Mouse (Mus musculus) retina, embryonic 14.5 days (tissue): ENCODE measurements around the gene Ccdc38.

ENCODE experiments used
- DNase-seq: peaks from one replicate; pipeline ENCODE4 v3.0.0-alpha.2; 2015; ENCODE audit warnings: low spot score

Ccdc38 gene

DNA sequence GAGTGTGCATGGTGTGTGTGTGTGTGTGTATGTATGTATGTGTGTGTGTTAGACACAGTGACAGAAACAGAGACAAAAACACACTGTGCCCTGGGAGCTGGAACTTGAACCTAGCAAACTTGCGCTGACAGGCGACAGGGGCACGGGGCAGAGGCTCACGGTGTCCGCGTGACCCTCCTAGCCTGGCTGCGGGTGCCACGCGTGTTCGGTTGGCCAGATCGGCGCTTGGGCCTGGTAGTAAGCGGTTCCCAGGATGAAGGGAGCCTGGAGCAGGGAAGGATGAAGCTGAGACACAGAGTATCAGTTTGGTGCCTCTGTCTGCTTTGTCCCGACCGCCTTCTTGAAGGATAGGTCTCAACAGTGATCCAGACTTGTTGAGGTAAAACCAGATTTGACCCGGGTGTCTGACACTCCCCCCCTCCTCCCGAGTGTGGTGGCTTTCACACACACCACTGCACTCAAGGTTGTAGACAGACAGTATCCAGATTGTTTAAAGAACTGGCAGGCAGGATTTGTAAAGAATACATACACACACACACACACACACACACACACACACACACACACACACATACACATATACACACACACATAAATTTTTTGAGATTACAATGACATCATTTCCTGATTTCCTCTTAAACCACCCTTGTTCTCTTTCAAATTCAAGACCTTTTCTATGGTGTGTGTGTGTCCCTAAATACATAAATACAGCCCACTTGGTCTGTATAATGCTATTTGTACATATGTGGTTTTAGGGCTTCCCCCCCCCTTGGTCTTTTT lies at the start of gene Ccdc38:
Gene Ccdc38, plus strand, starts transcription at position 202 of the 780 bp plus-strand sequence.
- no peak for DNase-seq

- no peak for DNase-seq
Observed at GRCm38 (mm10) chr10:93500864-93501263, 39.6 kb upstream of the Ccdc38 start.

DNA sequence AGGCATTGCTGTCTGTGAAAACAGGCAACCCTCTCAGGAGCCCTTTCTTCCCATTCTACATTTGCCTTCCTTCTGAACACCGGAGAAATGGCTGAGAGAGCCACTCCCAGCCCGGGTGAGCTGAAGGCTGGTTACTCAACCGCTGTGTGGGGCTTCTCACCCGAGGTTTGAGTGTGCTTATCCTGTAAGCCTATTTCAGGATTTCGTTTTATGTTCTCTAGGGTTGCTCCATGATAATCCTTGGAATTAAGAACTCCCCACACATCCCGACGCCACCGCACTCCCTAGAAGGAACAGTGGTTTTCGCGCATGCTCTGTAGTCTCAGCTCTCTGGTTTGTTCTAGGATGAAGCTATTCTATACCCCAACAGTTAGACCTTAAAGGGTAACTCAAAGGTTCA lies 39.1 kb upstream of the Ccdc38 start:
- no peak for DNase-seq

DNA sequence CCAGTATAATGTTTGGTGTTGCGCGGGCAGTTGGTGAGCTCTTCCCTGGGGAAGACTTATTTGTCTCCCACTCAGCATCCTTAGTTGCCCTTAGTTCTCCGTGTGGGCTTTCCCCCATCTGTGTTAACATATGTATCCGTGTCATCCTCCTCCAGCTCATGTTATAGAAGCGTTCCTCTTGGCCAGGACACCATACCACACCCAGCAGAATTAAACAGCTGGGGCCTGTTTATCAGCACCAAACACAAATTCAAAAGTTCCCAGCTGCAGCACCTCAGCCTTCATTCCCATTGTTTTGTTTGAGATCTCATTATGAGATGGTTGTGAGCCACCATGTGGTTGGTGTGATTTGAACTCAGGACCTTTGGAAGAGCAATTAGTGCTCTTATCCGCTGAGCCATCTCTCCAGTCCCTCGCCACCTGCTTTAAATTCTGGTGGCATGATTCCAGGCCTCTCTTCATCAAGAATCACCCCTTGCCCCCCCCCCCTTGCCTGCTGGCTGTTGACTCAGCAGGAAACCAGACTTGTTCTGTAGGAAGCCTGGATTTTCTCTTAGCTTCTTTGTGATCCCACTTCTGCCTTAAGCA lies 32.0 kb upstream of the Ccdc38 start:
- DNase-seq: peak; percentile 30

DNA sequence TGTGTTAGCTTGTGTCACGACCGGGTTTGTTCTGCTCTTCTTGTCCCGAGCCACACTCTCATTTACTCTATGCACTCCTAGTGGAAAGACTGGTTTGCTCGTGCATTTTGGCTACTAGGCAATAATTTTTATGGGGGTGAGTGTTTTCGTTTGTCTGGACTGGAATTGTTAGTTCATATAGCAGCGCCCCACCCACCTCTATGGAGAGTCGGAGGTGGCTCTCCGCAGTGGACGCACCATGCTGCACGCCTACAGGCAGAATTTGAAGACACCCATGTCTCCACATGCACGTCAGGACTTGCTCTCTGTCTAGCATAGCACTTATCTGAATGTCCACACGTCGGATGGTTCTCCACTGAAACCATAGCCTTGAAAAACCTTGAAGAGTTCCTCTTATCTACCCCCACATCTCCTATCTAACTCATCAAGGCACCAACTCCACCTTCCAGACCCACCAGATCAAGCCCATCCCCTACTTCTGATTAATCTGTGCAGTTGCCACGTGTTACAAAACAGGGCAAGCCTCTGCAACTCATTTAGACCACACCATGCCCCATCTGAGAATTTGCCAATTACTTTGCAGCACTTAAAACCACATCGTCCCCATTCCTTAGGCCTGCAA lies 30.8 kb upstream of the Ccdc38 start:
- DNase-seq: no peak

- DNase-seq: no peak
Observed at GRCm38 (mm10) chr10:93515419-93515818, 25.0 kb upstream of the Ccdc38 start.

- no peak for DNase-seq
Observed at GRCm38 (mm10) chr10:93515927-93516326, 24.5 kb upstream of the Ccdc38 start.

DNA sequence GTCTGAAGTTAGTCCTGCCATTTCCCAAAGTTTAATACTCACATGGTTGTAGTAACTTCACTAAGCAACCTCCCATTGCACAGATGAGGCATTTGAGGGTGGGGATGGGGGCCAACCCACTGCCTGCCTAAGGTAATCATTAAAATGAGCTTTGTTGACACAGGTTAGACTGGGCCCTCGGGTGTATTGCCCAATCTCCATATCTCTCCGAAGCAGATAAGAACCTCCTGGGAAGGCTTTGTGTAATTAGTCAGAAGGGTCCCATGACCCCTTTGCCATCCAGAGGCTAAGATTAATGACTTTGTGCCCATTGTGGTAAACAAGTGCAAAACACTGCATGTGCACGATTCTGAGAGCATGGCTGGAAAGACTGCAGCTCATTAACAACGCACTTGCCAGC lies 22.7 kb upstream of the Ccdc38 start:
- no peak for DNase-seq

- DNase-seq: no peak
Observed at GRCm38 (mm10) chr10:93518186-93518585, 22.2 kb upstream of the Ccdc38 start.

DNA sequence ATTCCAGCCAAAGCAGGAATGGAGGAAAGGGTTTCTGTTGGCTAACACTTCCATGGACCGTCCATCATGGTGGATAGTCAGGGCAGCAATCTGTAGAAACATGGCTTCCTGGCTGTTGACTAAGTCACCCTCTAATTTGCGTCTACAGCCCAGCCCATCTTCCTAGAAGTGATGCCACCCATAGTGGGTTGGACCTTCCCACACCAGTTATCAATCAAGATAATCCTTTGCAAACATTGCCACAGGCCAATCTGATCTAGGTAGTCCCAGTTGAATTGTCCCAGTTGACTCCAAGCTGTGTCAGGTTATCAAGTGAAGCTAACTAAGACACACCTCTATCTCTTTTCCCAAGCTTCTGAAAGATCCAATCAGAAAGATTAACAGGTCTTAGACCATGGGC lies 21.8 kb upstream of the Ccdc38 start:
- no peak for DNase-seq

- no peak for DNase-seq
Observed at GRCm38 (mm10) chr10:93519159-93519558, 21.3 kb upstream of the Ccdc38 start.

DNA sequence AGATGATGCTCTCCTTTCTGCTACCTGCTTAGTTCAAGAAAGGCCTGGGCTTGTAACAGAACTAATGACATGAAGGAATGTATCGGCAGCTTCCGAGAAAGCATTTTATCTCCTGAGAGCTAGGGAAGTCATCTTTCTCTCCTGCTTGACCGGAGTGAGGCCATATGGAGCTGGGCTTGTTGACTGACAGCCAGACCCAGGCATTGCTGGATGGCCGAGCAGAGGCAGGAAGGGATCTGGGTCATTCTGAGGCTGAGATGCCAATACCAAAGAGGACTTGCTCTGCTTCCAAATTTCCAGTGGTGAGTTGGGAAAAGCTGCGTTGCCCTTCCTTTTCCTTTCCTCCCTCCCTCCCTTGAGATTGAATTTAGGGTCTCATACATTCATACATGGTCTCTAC lies 20.7 kb upstream of the Ccdc38 start:
- no peak for DNase-seq

DNA sequence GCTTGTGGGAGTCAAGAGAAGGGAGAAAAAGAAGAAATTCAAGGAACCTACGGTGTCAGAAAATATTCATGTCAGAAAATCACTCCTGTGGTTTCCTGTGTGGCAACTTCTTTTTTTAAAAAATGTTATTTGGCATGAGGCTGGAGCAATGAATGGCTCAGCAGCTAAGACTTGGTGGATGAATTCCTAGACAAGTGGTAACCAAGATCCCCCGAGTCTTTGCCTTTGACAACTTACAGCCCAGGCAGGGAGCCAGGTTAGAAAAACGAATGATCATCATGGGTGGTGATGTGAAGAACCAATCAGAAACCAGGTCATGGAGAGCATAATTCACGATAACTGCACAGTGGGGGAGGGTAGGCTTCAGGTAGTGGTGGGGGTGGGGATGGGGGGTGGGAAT lies 19.4 kb upstream of the Ccdc38 start:
- no peak for DNase-seq

GRCm38 (mm10) chr10:93525329-93525728 lies 15.1 kb upstream of the Ccdc38 start:
- no peak for DNase-seq

DNA sequence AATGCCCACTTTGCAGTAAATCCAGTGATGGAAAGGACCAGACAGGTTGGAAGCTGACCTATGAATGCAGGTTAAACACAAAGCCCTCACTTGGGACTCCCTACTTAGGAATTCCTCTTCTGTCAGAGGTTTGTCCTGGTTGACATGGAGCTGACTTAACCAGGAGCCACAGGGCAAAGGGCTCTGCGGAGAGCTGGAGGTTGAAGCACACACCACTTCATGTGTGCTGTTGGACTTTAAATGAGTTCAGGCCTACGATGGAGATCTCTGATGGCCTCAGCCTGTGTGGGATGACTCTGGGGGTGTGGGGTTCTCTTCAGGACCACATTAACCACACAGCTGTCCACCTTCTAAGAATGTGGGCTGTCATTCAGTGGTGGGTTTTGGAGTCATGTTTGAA lies 2.1 kb upstream of the Ccdc38 start:
- no peak for DNase-seq

GRCm38 (mm10) chr10:93538818-93539217 lies 1.6 kb upstream of the Ccdc38 start:
- DNase-seq: no peak

- DNase-seq: peak; percentile 83
Observed at GRCm38 (mm10) chr10:93539775-93540430, 529 bp upstream of the Ccdc38 start, which contains the start of gene Amdhd1. Gene Amdhd1 (minus strand): TSS chr10:93540033.

- no peak for DNase-seq
Observed at GRCm38 (mm10) chr10:93541585-93541984, 1.2 kb downstream of the Ccdc38 start.

DNA sequence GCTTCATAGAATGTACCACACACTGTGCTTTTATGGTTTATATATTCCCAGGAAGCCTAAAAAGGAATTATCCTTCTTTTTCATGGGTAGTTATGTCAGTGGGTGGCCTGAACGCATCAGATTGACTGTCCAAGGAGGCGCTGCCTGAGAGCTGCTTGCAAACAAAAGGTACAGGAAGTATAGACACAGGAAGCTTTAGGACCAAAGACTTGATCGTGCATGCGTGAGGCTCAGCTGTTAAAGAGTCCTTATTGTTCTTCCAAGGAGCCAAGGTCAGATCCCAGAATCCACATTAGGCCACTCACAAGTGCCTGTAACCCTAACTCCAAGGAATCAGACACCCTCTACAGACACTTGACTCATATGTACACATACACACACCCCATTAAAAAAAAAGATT lies 1.9 kb downstream of the Ccdc38 start:
- DNase-seq: no peak

GRCm38 (mm10) chr10:93543176-93543575 lies 2.7 kb downstream of the Ccdc38 start:
- peak; percentile 27 for DNase-seq

DNA sequence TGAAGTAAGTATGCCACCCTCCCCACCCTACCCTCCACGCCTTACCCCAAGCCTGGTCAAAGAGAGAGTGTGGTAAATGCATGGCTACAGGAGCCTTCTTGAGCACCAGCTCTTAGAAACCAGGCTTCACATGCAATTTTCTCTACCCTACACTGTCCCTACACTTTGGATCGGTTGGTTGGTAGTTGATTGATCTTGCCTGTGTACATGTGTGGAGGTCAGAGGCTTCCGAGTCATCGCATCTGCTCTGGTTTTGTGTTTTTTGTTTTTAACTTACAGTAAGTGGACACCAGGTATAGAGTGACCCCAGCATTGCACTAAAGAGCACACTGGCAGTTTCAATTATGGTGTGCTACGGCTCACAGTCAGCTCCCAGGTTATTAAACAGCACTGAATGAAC lies 3.7 kb downstream of the Ccdc38 start:
- no peak for DNase-seq

DNA sequence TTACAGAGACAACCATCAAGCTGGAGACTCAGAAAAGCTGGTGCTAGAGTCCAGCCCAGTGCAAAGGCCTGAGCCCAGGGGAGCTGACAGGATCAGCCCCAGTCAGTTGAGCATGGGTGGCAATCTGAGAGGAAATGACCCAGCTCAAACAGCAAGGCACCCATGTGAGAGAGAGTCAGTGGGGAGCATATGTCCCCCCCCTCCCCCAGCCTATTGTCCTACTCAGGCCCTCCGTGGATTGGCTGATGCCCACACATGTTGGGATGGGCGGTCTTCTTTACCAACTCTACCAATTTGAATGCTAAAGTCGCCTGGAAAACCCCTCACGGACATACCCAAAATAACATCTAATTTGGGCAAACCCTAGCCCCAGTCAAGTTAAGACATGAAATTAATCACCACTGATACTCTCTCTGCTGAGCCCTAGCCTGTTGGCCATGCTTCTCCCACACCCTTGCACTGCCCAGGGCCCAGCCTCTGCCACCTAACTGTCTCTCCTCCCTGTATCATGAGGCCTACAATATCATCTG lies 7.4 kb downstream of the Ccdc38 start:
- no peak for DNase-seq

DNA sequence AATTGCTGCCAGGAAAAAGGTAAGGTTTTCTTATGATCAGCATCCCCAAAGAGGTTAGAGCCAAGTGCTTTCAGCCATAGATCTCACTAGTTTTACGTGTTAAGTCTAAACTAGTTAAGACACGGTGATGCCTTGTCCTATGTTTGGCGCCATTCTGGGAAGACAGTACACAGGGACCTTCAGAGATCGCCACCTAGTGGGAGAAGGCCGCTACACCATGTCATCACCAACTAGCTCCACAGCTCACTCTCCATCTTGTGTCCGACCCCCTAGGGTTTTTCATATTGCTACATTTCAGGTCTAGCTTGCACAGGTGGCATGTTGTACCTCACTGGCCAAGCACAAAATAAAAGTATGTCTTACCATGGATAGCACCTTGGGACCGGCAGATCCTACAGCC lies 8.6 kb downstream of the Ccdc38 start:
- peak; percentile 91 for DNase-seq
